Mouse (Mus musculus) ovary, adult 18-20 months (tissue): Measurements from ENCODE around the gene Pabpn1l.
"Not testable (repeated sequence)": the region's sequence is repeated elsewhere in the genome, so short reads cannot be mapped to it uniquely, and the experiment has no call there.

Experiments used
- DNase-seq: peaks from one replicate; pipeline ENCODE4 v3.0.0; 2022; ENCODE audit warnings: low spot score, mixed read lengths

Gene Pabpn1l

GRCm38 (mm10) chr8:122646337-122646736 is 23.8 kb upstream of the Pabpn1l start:
- DNase-seq = no peak

GRCm38 (mm10) chr8:122644175-122644954 is 21.8 kb upstream of the Pabpn1l start:
- DNase-seq = no peak

DNA sequence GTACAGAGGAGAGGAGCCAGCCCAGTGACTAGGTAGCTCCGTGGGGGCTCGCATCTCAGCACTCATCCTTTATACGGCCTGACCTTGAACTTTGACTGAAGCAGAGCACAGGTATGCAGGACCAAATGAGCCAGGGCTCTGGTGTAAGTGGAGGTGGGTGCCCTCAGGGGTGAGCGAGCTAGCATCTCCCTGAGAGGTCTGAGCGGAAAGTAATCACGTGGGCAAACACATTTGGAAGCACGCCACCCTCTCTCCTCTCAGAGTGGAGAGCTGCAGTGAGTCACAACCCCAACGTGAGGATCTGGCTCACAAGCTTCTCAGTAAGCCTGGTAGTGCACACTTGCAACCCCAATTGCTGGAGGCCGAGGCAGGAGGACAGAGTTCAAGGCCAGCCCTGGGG is 19.5 kb upstream of the Pabpn1l start:
- peak; percentile 28 for DNase-seq

GRCm38 (mm10) chr8:122641406-122641805 is 18.9 kb upstream of the Pabpn1l start:
- no peak for DNase-seq

GRCm38 (mm10) chr8:122640825-122641224 is 18.3 kb upstream of the Pabpn1l start:
- no peak for DNase-seq

- DNase-seq = peak; percentile 47
Measured at GRCm38 (mm10) chr8:122639521-122640248, 17.1 kb upstream of the Pabpn1l start.

DNA sequence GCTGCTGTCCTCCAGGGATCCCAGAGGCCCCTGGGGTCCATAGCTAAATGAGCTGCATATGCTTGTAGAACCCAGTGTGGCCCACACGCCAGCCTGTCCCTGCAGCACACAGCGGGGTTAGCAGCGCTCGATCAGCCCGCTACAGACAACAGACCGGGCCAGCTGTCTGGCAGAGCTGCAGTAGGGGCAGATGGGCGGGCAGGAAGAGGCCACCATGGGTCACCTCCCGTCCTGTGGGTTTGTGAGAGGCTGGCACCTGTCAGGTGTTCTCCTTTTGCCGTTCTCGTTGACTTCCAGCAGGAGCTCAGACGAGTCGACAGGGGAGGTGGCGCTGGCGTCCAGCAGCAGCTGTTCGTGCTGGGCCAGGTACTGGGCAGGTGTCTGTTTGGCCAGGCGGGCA is 16.1 kb upstream of the Pabpn1l start:
- no peak for DNase-seq

- no peak for DNase-seq
Measured at GRCm38 (mm10) chr8:122637230-122637629, 14.7 kb upstream of the Pabpn1l start.

DNA sequence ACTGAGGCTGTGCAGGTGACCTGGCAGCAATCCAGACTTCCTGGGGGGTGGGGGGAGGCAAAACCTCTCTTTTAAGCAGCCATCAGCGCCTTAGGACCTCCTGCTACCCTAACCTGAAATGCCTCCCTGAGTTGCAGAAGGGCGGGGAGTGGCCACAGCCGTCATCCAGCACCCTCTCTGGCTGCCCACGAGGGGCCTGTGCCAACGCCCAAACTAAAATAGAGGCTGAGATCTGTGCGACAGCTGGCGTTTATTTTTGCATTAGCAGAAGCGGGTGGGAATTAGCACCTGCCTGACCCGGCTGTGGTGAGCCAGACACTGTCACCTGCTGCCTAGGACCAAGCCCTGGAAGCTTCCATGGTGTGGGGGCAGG is 14.2 kb upstream of the Pabpn1l start:
- DNase-seq = no peak

DNA sequence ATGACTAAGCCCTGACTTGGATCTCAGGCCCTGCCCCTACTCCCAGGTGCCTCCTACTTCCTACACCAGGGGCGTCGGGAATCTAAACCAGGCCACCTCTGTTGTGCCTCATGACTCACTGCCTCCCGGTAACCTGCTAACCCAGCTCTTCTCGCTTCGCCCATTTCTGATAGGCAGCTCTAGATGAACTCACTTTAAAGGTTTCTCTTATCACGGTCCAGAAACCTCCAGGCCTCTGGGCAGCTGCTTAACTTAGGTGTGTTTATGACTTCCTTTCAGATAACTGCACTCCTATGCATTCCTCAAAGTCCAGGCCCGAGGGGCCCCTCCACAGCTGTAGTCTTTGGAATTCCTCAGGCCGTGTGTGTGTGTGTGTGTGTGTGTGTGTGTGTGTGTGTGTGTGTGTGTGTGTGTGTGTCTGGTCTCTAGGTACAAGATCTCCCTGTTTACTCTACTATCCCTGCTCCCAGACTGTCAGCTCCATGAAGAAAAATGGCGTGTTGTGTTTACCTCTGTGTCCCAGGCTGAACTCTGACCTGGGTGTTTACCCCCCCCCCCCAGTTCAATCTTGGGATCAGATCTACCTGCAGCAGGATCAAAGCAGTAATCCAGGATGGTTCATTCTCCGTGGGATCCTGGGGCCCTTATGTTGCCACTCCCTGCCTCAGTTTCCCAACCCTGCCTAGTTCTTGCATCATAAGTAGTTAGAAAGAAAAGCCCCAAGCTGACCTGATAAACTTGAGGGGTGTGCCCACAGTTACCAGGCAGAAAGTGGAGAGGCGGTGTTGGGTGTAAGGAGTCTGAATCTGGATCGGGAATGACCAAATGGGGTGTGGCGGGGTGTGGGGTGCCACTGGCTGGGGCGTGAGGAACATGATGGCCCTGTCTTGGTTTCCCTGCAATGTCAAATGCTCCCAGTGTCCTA is 13.6 kb upstream of the Pabpn1l start:
- DNase-seq = no peak

GRCm38 (mm10) chr8:122633205-122633604 is 10.7 kb upstream of the Pabpn1l start:
- DNase-seq = no peak

GRCm38 (mm10) chr8:122632134-122632533 is 9.6 kb upstream of the Pabpn1l start:
- not testable (repeated sequence) for DNase-seq

DNA sequence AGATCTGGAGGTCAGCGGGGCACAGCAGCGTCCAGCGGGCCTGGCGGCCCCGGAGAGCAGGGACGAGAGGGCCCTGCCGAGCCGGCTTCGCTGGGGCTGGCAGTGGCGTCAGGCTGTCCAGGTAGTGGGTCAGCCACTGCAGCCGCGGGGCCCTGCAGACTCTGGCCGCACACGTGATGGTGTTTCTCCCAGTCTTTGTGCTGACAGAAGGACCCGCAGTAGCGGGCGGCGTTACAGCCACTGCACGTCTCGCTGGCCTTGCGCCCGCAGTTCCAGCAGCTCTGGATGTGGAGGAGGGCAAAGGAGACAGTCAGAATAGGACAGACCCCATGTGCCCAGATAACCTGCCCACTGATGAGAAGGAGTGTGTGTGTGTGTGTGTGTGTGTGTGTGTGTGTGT is 8.2 kb upstream of the Pabpn1l start:
- no peak for DNase-seq

DNA sequence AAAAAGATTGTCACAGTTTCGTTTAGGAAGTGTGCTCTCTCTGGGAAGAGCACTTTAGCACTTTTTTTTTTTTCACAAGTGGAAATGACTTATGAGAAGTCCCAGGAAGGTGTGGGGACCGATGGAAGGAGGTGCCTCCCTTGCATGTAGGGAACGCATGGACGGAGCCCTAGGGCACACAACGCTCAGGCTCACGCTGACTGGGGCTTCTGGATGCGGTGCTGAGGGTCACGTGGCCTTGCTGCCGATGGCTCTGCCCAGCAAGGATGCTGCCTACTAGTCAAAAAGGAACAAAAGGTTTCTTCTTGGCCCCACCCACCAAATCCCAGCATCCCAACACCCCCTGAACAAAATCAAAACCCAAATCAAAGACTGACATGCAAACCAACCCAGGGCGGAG is 6.8 kb upstream of the Pabpn1l start:
- no peak for DNase-seq

GRCm38 (mm10) chr8:122626896-122627295 is 4.4 kb upstream of the Pabpn1l start:
- DNase-seq = no peak

GRCm38 (mm10) chr8:122625811-122626210 is 3.3 kb upstream of the Pabpn1l start:
- no peak for DNase-seq

DNA sequence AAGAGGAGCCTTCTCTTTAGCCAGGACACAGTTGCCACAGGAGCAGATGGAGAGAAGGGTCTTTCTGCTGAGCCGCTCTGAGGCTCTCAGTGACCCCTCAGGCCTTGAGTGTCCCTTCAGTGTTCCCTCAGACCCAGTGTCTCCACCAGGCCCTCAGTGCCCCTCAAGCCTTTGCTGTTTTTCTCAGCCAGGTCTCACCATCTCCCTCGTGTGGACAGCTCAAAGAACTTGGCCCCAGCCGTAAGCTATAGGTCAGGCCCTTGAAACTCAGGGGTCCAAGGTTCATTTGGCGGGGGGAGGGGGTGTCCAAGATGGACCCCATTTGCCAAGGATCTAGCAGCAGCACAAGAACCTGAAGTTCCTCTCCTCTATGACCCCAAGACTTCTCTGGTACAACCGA is 2.1 kb upstream of the Pabpn1l start:
- no peak for DNase-seq

GRCm38 (mm10) chr8:122623844-122624642 is 1.5 kb upstream of the Pabpn1l start:
- DNase-seq = no peak

DNA sequence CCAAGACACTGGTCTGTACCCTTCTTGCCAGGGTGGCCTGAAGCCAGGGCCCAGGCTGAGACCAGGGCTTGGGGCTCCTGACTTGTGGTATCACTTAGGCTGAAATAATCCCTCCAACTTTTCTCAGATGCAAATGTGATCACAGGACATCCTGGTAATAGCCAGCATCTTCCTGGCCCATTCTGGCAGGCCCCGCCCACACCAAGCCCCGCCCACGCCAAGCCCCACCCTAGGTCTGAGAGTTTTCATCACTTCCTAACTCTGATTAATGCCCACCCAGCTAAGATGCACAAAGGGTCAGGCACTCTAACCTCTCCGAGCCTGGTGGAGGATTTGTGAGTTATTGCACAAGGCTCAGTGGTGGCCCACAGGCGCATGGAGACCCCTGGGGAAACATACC is 2.1 kb downstream of the Pabpn1l start:
- DNase-seq = no peak

DNA sequence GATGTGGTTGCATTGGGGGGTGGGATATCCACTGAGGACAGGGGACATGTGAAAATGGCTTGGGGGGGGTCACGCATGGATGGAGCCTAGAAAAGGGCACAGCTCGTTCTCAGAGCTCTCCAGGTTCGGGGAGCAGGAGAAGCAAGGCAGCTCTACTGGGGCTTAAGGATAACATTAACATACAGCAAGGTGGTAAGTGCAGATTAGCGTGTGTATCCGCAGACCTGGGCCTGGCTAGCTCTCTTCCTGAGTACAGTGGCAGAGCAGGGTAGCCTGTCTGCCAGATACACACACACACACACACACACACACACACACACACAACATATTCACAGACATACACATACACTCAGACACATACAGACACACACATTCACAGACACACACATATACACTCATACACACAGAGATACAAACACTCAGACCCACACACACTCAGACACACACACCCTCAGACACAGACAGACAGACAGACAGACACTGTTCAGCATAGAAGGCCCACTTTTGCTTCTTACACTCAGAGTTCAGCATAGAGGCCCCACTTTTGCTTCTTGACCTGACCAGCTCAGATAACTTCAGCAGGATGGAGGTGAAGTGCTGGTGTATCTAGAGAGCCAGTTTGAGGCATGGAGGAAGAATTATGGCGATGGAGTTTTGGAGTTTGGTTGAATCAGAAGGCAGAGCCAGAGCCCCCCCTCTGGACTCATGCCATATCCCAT is 3.7 kb downstream of the Pabpn1l start:
- no peak for DNase-seq

DNA sequence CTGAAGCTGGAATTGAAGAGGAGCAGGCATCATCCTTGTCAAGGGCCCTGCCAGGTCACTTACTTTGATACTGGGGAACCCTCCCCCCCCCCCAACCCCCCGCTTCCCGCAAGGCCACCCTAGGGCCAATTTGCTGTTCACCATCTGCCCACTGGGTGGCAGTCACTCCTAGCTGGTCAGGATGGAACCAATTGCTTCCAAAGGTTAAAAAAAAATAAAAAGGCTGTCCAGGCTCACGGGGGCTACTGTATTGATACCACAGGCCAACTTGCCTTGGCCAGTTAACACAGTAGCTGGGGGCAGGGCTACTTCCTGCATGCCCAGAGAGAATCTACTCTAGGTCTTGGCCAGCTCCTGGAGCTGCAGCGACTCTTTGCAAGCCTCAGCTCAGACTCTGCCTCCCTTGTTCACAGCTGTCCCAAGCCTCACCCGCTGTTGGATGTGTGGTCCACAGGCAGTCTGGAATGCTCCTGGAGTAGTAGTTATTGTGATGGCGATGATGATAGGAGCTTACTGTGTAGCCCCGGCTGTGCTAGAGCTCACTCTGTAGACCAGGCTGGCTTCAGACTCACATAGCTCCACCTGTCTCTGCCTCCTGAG is 4.5 kb downstream of the Pabpn1l start:
- peak; percentile 43 for DNase-seq
